Mouse (Mus musculus) forebrain, embryonic 12.5 days (tissue): Measurements from ENCODE around the gene Gstcd. TPM values are rescaled to one million over a fixed set of nuclear protein-coding genes. Genes with fewer than 3 reads are reported as not detected.

Experiments
- ATAC-seq: fragments of 200-750 bp; cut with Nextera tagmentation; 2 replicates; pipeline ENCODE4 v1.8.0; 2017; ENCODE audit warnings: moderate TSS enrichment; ENCODE audit not compliant: low FRiP score
- H3K27ac ChIP-seq: fragments of 300-500 bp; sonication (generic); 2 replicates; pipeline ENCODE4 v1.5.1; 2016; ENCODE audit warnings: mild to moderate bottlenecking
- H3K27me3 ChIP-seq: fragments of 300-500 bp; sonication (generic); 2 replicates; pipeline ENCODE4 v1.6.1; 2016; ENCODE audit warnings: mild to moderate bottlenecking
- H3K36me3 ChIP-seq: fragments of 300-500 bp; sonication (generic); replicated peaks from 2 replicates; pipeline ENCODE4 v1.6.1; 2016; ENCODE audit warnings: mild to moderate bottlenecking
- H3K4me1 ChIP-seq: fragments of 300-500 bp; sonication (generic); 2 replicates; pipeline ENCODE4 v1.6.1; 2016
- H3K4me2 ChIP-seq: fragments of 300-500 bp; sonication (generic); 2 replicates; pipeline ENCODE4 v1.6.1; 2016; ENCODE audit warnings: mild to moderate bottlenecking, moderate library complexity
- H3K4me3 ChIP-seq: fragments of 300-500 bp; sonication (generic); replicated peaks from 2 replicates; pipeline ENCODE4 v1.5.1; 2016; ENCODE audit warnings: mild to moderate bottlenecking
- H3K9ac ChIP-seq: fragments of 300-500 bp; sonication (generic); 2 replicates; pipeline ENCODE4 v1.6.1; 2016; ENCODE audit warnings: mild to moderate bottlenecking
- H3K9me3 ChIP-seq: fragments of 300-500 bp; sonication (generic); 2 replicates; pipeline ENCODE4 v1.6.1; 2016
- WGBS: fragments of 180-500 bp; shearing (Covaris S2); methylation state at CpG from one replicate; pipeline ENCODE4 v1.1.7; 2016; 5-methylcytosine and 5-hydroxymethylcytosine counted together
- polyA plus RNA-seq: library from polyadenylated mRNA; unstranded; fragments of >200 nt; fragmentation: Nextera tagmentation; extraction: Ambion mirVana; gene quantifications from 2 replicates; pipeline ENCODE4 v1.2.1, GENCODE M21; 2016

The Gstcd gene
- 8.5 and 10.5 TPM in 2 replicates for polyA plus RNA-seq

- peak within 1 kb of the TSS; percentile 90 for H3K4me3 ChIP-seq
- H3K4me2 ChIP-seq, result peak within 1 kb of the TSS; percentile 63
- no peaks in the 10 kb centered on the region for H3K9me3 ChIP-seq
- H3K27ac ChIP-seq, result peak within 1 kb of the TSS; percentile 99
- under 1% methylated on average over 53 of the region's 53 CpGs for WGBS
- H3K4me1 ChIP-seq, result peaks cover 30% of the 10 kb centered on the region
- H3K27me3 ChIP-seq, result no peaks in the 10 kb centered on the region
- ATAC-seq, result peak; percentile 97
- H3K9ac ChIP-seq, result peak within 1 kb of the TSS; percentile 95
- H3K36me3 ChIP-seq, result peaks cover 2% of the 10 kb centered on the region; the same call in 1 of the 2 replicates
These were observed at the start of gene Gstcd, which contains the start of gene Ints12 for GRCm38 (mm10) chr3:133091664-133092273. TSS of gene Gstcd (minus strand) at chr3:133092033. TSS of gene Ints12 (plus strand) at chr3:133091840.

GRCm38 (mm10) chr3:133132611-133133010 is 40.8 kb upstream of the Gstcd start:
- ATAC-seq, result no peak

GRCm38 (mm10) chr3:133131372-133131771 is 39.5 kb upstream of the Gstcd start:
- no peaks in the 10 kb centered on the region for H3K36me3 ChIP-seq

More at GRCm38 (mm10) chr3:133132611-133133010, 40.8 kb upstream of the Gstcd start:
- 54% methylated on average over 8 of the region's 8 CpGs for WGBS
- Histone ChIP-seq H3K4me2 (no peak overlapping the region), H3K36me3 (no peaks in the 10 kb centered on the region), H3K4me3 (no peak overlapping the region), H3K27ac (no peak overlapping the region), H3K9ac (no peak overlapping the region), H3K9me3 (no peaks in the 10 kb centered on the region), H3K4me1 (no peaks in the 10 kb centered on the region), H3K27me3 (no peaks in the 10 kb centered on the region)

GRCm38 (mm10) chr3:133113281-133113680 is 21.4 kb upstream of the Gstcd start:
- Histone ChIP-seq H3K27me3 (no peaks in the 10 kb centered on the region), H3K27ac (no peak overlapping the region), H3K9me3 (no peaks in the 10 kb centered on the region), H3K4me2 (no peak overlapping the region), H3K4me3 (no peak overlapping the region), H3K36me3 (peaks cover 6% of the 10 kb centered on the region), H3K9ac (no peak overlapping the region), H3K4me1 (no peaks in the 10 kb centered on the region)
- no peak for ATAC-seq
- 63% methylated on average over 1 of the region's 1 CpGs for WGBS

More at GRCm38 (mm10) chr3:133131372-133131771, 39.5 kb upstream of the Gstcd start:
- H3K27me3 ChIP-seq, result no peaks in the 10 kb centered on the region
- no peak overlapping the region for H3K9ac ChIP-seq
- no peak for ATAC-seq
- H3K4me1 ChIP-seq, result no peaks in the 10 kb centered on the region
- H3K4me3 ChIP-seq, result no peak overlapping the region
- 96% methylated on average over 5 of the region's 5 CpGs for WGBS
- H3K27ac ChIP-seq, result no peak overlapping the region
- no peaks in the 10 kb centered on the region for H3K9me3 ChIP-seq
- H3K4me2 ChIP-seq, result no peak overlapping the region

DNA sequence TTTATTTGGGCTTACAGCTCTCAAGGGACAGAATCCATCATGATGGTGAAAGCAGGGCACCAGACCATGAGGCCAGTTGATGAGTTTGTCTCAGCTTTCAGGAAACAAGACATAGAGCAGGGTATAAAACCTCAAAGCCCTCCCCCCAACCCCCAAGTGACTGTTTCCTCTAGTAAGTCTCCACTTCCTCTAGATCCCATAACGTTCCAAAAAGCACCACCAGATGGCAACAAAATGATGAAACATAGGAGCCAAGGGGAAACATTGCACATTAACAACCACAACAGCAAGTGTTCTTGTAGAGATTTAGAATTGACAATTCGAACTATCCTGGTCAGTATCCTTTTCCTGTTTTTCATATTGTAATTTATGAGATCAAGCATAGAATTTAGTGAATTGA is 19.9 kb upstream of the Gstcd start:
- H3K36me3 ChIP-seq, result peaks cover 15% of the 10 kb centered on the region
- no peaks in the 10 kb centered on the region for H3K27me3 ChIP-seq
- no peaks in the 10 kb centered on the region for H3K9me3 ChIP-seq
- no peaks in the 10 kb centered on the region for H3K4me1 ChIP-seq
- no peak for ATAC-seq
- no peak overlapping the region for H3K4me2 ChIP-seq
- 40% methylated on average over 2 of the region's 2 CpGs for WGBS
- H3K4me3 ChIP-seq, result no peak overlapping the region
- H3K27ac ChIP-seq, result no peak overlapping the region
- H3K9ac ChIP-seq, result no peak overlapping the region

DNA sequence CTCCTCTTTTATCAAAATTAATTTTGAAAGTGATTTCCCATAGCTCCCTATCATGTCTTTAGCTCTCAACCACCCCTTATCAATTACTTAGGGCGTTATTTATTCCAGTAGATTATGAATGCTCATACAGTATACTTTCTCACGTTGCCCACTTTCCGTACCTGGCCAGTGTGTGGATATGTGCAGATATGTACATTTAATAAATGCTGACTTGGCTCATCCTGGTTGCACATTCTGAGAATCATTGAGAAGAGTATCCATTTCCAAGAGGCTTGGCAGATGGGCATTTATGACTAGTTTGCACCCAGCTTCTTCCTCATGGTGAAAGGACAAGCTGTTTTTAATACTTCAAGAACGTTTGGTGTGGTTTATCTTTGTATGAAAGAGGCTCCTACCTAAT is 18.0 kb upstream of the Gstcd start:
- no peak overlapping the region for H3K4me3 ChIP-seq
- ATAC-seq, result no peak
- peaks cover 29% of the 10 kb centered on the region for H3K36me3 ChIP-seq
- no peaks in the 10 kb centered on the region for H3K9me3 ChIP-seq
- no peak overlapping the region for H3K4me2 ChIP-seq
- H3K27ac ChIP-seq, result no peak overlapping the region
- no peak overlapping the region for H3K9ac ChIP-seq
- 92% methylated on average over 4 of the region's 4 CpGs for WGBS
- H3K27me3 ChIP-seq, result no peaks in the 10 kb centered on the region
- H3K4me1 ChIP-seq, result no peaks in the 10 kb centered on the region

DNA sequence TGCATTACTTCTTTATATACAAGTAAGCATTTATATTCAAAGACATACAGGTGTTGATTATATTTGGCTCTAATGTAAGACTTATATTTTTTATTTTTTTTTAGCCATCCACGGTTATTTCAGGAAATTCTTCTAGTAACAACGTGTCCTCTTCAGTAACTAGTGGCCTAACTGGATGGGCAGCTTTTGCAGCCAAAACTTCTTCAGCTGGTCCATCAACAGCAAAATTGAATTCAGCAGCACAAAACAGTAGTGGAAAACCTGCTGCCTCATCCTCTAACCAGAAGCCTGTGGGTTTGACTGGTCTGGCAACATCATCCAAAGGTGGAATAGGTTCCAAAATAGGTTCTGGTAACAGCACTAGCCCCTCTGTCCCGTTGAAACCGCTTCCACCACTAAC is 16.9 kb upstream of the Gstcd start:
- Histone ChIP-seq H3K9me3 (no peaks in the 10 kb centered on the region), H3K4me1 (no peaks in the 10 kb centered on the region), H3K4me3 (no peak overlapping the region), H3K27ac (no peak overlapping the region), H3K36me3 (peaks cover 37% of the 10 kb centered on the region), H3K27me3 (no peaks in the 10 kb centered on the region), H3K4me2 (no peak overlapping the region), H3K9ac (no peak overlapping the region)
- ATAC-seq, result no peak
- 89% methylated on average over 4 of the region's 4 CpGs for WGBS

- ATAC-seq, result no peak
- H3K9ac ChIP-seq, result no peak overlapping the region
- no peak overlapping the region for H3K4me3 ChIP-seq
- H3K4me2 ChIP-seq, result no peak overlapping the region
- WGBS, result 95% methylated on average over 3 of the region's 3 CpGs
- H3K9me3 ChIP-seq, result no peaks in the 10 kb centered on the region
- H3K4me1 ChIP-seq, result no peaks in the 10 kb centered on the region
- peaks cover 65% of the 10 kb centered on the region for H3K36me3 ChIP-seq
- no peak overlapping the region for H3K27ac ChIP-seq
- no peaks in the 10 kb centered on the region for H3K27me3 ChIP-seq
These were observed 12.6 kb upstream of the Gstcd start for GRCm38 (mm10) chr3:133104436-133104835.

GRCm38 (mm10) chr3:133103768-133104167 is 11.9 kb upstream of the Gstcd start:
- peaks cover 63% of the 10 kb centered on the region for H3K36me3 ChIP-seq
- H3K4me3 ChIP-seq, result no peak overlapping the region
- H3K27me3 ChIP-seq, result no peaks in the 10 kb centered on the region
- H3K27ac ChIP-seq, result no peak overlapping the region
- ATAC-seq, result no peak
- 83% methylated on average over 3 of the region's 3 CpGs for WGBS
- no peaks in the 10 kb centered on the region for H3K9me3 ChIP-seq
- no peak overlapping the region for H3K9ac ChIP-seq
- no peak overlapping the region for H3K4me2 ChIP-seq
- no peaks in the 10 kb centered on the region for H3K4me1 ChIP-seq

DNA sequence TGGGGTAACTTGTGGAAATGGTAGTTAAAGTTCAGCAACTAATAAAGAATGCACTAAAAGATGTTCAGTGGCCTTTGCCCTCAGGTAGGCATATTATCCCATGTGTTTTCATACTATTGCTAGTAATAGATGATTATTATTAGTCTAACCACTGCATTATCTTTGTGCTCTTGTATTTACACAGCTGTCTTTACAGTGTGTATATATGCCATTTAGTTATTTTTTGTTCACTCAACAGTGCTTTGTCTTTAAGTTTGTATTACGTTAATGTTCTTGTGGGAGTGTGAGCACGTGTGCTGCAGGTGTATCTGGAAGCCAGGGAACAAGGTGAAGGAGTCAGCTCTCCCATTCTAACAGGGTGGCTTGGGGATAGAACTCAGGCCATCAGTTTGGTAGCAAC is 7.1 kb upstream of the Gstcd start:
- Histone ChIP-seq H3K9me3 (no peaks in the 10 kb centered on the region), H3K36me3 (peaks cover 48% of the 10 kb centered on the region), H3K4me2 (no peak overlapping the region), H3K4me1 (0 out of 2 replicates have a peak, but pooled peaks cover 2% of the 10 kb centered on the region), H3K9ac (no peak overlapping the region), H3K27me3 (no peaks in the 10 kb centered on the region), H3K4me3 (no peak overlapping the region), H3K27ac (no peak overlapping the region)
- 93% methylated on average over 2 of the region's 2 CpGs for WGBS
- ATAC-seq, result no peak

DNA sequence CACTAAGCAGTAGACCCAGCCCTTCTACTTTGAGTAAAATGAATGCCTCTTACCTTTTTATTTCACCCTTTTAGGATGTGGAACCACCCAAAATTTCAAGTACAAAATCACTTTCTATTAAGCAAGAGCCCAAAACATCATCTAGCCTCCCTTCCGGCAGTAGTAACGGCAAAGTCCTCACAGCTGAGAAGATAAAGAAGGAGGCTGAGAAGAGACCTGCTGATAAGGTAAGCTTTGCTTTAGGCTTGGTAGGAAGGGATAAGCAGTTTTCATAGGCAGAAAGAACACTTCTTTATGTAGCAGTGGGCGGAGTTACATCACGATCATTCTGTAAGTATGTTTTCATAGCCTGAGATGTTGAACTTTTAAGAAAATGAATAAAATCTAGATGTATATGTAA is 6.5 kb upstream of the Gstcd start:
- no peak overlapping the region for H3K27ac ChIP-seq
- no peaks in the 10 kb centered on the region for H3K27me3 ChIP-seq
- H3K36me3 ChIP-seq, result peaks cover 43% of the 10 kb centered on the region
- WGBS, result 93% methylated on average over 4 of the region's 4 CpGs
- ATAC-seq, result no peak
- no peak overlapping the region for H3K4me2 ChIP-seq
- no peak overlapping the region for H3K9ac ChIP-seq
- no peaks in the 10 kb centered on the region for H3K9me3 ChIP-seq
- H3K4me1 ChIP-seq, result peaks cover 7% of the 10 kb centered on the region; the same call in 1 of the 2 replicates
- H3K4me3 ChIP-seq, result no peak overlapping the region

DNA sequence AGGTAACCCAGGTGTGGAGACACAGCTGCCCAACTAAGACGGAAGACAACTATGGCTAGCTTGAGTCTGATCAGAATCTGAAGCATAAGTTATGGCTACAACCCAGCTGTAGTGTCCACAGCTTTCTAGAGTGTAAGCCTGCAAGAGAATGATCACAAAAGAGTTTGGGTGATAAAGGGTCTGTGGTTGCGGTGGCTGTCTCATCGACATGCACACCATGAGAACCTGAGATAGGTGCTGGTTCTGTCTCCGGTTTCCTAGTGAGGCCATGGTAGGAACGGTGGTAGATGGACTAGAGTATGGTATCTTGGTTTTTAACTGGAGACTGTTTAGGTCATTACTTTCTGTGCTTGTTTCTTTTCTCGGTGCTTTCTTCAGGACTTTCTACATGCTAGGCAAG is 6.1 kb upstream of the Gstcd start:
- Histone ChIP-seq H3K36me3 (peaks cover 42% of the 10 kb centered on the region), H3K4me2 (no peak overlapping the region), H3K27me3 (no peaks in the 10 kb centered on the region), H3K9me3 (no peaks in the 10 kb centered on the region), H3K4me1 (peaks cover 11% of the 10 kb centered on the region), H3K9ac (no peak overlapping the region), H3K4me3 (no peak overlapping the region), H3K27ac (no peak overlapping the region)
- WGBS, result 96% methylated on average over 6 of the region's 6 CpGs
- ATAC-seq, result no peak

DNA sequence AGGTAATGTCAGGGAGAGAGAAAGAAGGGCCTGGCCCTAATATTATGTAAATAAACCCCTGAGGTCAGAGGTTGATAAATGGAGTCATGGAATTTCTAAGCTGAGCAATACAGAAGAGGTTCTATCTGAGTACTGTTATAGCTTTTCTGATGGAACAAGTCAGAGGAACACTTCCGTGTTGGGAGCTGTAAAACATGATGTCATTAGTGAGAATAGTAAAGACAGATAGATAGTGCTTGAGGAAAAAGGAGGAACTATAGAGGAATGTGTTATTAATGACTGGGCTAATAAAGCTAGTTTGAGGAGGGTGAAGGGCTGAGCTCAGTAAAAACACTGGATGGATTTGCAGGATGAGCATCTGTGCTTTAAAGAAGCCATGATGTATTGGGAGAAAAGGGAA is 2.5 kb upstream of the Gstcd start:
- Histone ChIP-seq H3K27ac (no peak overlapping the region), H3K4me1 (peaks cover 23% of the 10 kb centered on the region), H3K27me3 (no peaks in the 10 kb centered on the region), H3K4me2 (no peak overlapping the region), H3K9ac (no peak overlapping the region), H3K36me3 (peaks cover 19% of the 10 kb centered on the region), H3K4me3 (no peak overlapping the region), H3K9me3 (no peaks in the 10 kb centered on the region)
- no peak for ATAC-seq
- 82% methylated on average over 1 of the region's 1 CpGs for WGBS
